Mouse (Mus musculus) left cerebral cortex, postnatal 36 days (tissue): Measurements from ENCODE around the gene Slc12a4. TPM values are rescaled to one million over a fixed set of nuclear protein-coding genes. Genes with fewer than 3 reads are reported as not detected.

Experiments used
- DNase-seq, 2 experiments: peaks; one replicate each; pipeline ENCODE4 v3.0.0; 2021 to 2022; ENCODE audit warnings: low spot score in 2 of 2, mixed read lengths in 1 of 2
- intact Hi-C: fragments of 180-260 bp; cut with DNase I; formaldehyde crosslinking; loops from one replicate; pipeline ENCODE4 v1.15.1; 2025
- microRNA-seq: library from miRNA; unstranded; fragments of <30 nt; microRNA quantifications from one replicate; pipeline ENCODE4 v1.2.0, GENCODE M21; 2022
- total RNA-seq, 2 experiments: library from RNA; stranded (reverse); gene quantifications; 2 replicates each; pipeline ENCODE4 v1.2.3; 2021

The Slc12a4 gene
- total RNA-seq, 2 experiments from 2014 or later, result 18.6 to 20.0 TPM

GRCm38 (mm10) chr8:105936866-105937475, 28.9 kb downstream of the Slc12a4 start:
- intact Hi-C loops, result no loop called here
- peak; percentile 87 to 90 for DNase-seq

GRCm38 (mm10) chr8:105935863-105936603, 29.9 kb downstream of the Slc12a4 start:
- intact Hi-C loops, result no loop called here

GRCm38 (mm10) chr8:105935105-105935504, 30.8 kb downstream of the Slc12a4 start:
- DNase-seq, result no peak
- intact Hi-C loops, result no loop called here

More at GRCm38 (mm10) chr8:105935863-105936603, 29.9 kb downstream of the Slc12a4 start:
- DNase-seq, result no peak

- DNase-seq, result no peak
- intact Hi-C loops, result no loop called here
Observed at GRCm38 (mm10) chr8:105933762-105934161, 32.1 kb downstream of the Slc12a4 start, which contains the start of gene Ctrl. Gene Ctrl (minus strand): TSS chr8:105933862.

- intact Hi-C loops, result no loop called here
- DNase-seq, result no peak
Observed at GRCm38 (mm10) chr8:105932525-105932924, 33.4 kb downstream of the Slc12a4 start.

- intact Hi-C loops, result loop anchor here (2.0 kb wide), 2 partner anchors 38 to 216 kb away; partner anchors contain the start of gene Nrn1l
- peak; percentile 50 to 66 for DNase-seq
Observed at GRCm38 (mm10) chr8:105931271-105931670, 34.6 kb downstream of the Slc12a4 start.

GRCm38 (mm10) chr8:105930602-105931001, 35.3 kb downstream of the Slc12a4 start:
- intact Hi-C loops, result loop anchor here (2.0 kb wide), 2 partner anchors 38 to 216 kb away; partner anchors contain the start of gene Nrn1l
- DNase-seq, result peak; percentile 80 to 82

DNA sequence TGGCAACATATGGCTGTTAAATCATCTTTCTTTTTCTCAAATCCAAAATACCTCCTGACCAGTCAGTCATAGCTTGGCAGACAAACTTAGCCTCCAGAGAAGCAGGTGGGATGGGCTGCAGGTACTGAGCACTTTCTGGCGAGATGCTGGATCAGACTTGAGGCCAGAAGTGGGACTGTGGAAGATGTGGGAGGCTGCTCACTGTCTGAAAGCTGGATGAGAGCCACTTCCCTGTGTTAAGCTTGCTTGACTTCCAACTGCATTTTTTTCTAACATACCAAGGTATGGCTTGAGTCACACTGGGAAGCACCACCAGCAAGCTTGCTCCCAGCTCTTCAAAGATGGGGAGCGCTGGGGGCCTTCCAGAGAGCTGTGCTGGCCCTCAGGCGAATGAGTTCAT, 40.8 kb downstream of the Slc12a4 start:
- peak in 1 of 2 experiments; percentile 41 for DNase-seq
- intact Hi-C loops, result no loop called here

DNA sequence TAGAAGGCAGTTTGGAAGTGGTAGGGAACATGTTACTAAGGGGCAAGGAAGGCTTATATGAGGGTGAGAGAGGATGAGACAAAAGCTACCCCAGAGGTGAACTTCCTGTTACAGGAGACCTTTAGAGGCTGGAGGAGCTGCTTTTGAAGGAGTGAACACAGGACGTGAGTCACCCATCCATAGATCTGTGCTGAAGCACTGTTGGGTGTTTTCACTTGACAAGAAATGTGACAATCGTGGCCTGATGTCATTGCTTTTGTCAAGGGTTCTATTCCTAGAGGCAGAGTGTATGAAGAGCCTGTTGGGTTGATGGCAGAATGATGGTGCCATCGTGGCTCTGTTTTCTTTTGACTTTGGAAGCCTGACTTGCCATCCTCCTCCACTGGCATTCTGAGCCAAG, 46.5 kb downstream of the Slc12a4 start:
- no peak for DNase-seq
- intact Hi-C loops, result no loop called here

- intact Hi-C loops, result no loop called here
- DNase-seq, result no peak
Observed at GRCm38 (mm10) chr8:105900941-105901616, 64.8 kb downstream of the Slc12a4 start.

- DNase-seq, result peak; percentile 93 to 94
- intact Hi-C loops, result no loop called here
Observed at GRCm38 (mm10) chr8:105900180-105900940, 65.5 kb downstream of the Slc12a4 start, which contains the start of gene Pskh1. Gene Pskh1 (plus strand): TSS chr8:105900441.

GRCm38 (mm10) chr8:105897801-105898480, 68.0 kb downstream of the Slc12a4 start:
- DNase-seq, result no peak
- intact Hi-C loops, result no loop called here

Small RNA genes within 50 kb of the gene (microRNA-seq; reads per million reads assigned to microRNA genes)
- gene Mir7074, result not detected

Other genes starting within 250 kb of the Slc12a4 start
- 10 to 100 TPM; 25.4 to 26.3 TPM for gene Gfod2, start 207.4 kb downstream of the Slc12a4 start, total RNA-seq
- gene Ranbp10, start 138.7 kb downstream of the Slc12a4 start, total RNA-seq, result 10 to 100 TPM; 22.1 to 25.1 TPM
- not detected for gene Tsnaxip1, start 138.4 kb downstream of the Slc12a4 start, total RNA-seq
- gene Cenpt, start 112.8 kb downstream of the Slc12a4 start, total RNA-seq, result 10 to 100 TPM; 15.2 to 18.0 TPM
- 10 to 100 TPM; 38.9 to 44.8 TPM for gene Thap11, start 111.0 kb downstream of the Slc12a4 start, total RNA-seq
- gene Nutf2, start 105.5 kb downstream of the Slc12a4 start, total RNA-seq, result 10 to 100 TPM; 25.7 to 35.4 TPM
- gene Edc4, start 85.2 kb downstream of the Slc12a4 start, total RNA-seq, result 10 to 100 TPM; 56.9 to 68.4 TPM
- gene Nrn1l, start 72.5 kb downstream of the Slc12a4 start, total RNA-seq, result 1 to 10 TPM; 2.8 to 5.3 TPM
- 1 to 10 TPM; 8.6 to 9.7 TPM for gene Pskh1, start 65.7 kb downstream of the Slc12a4 start, total RNA-seq
- 1 to 10 TPM in 1 of 2 experiments, under 1 TPM in 1; 0.79 to 1.9 TPM for gene Ctrl, start 32.2 kb downstream of the Slc12a4 start, total RNA-seq
- gene Psmb10, start 27.7 kb downstream of the Slc12a4 start, total RNA-seq, result 100 to 1,000 TPM in 1 of 2 experiments, 10 to 100 TPM in 1; 80.6 to 117 TPM
- 10 to 100 TPM; 26.7 to 29.0 TPM for gene Lcat, start 22.7 kb downstream of the Slc12a4 start, total RNA-seq
- not detected for gene Dpep3, start 13.3 kb upstream of the Slc12a4 start, total RNA-seq
- gene Dus2, start 25.2 kb upstream of the Slc12a4 start, total RNA-seq, result 10 to 100 TPM; 16.4 to 19.3 TPM
- gene Dpep2nb, start 39.9 kb upstream of the Slc12a4 start, total RNA-seq, result under 1 TPM; 0.30 to 0.36 TPM
- gene Ddx28, start 45.8 kb upstream of the Slc12a4 start, total RNA-seq, result 10 to 100 TPM; 14.0 to 16.3 TPM
- 10 to 100 TPM; 10.7 to 13.3 TPM for gene Nfatc3, start 92.7 kb upstream of the Slc12a4 start, total RNA-seq
- under 1 TPM; 0.30 to 0.36 TPM for gene Esrp2, start 170.9 kb upstream of the Slc12a4 start, total RNA-seq
- 10 to 100 TPM; 25.9 to 26.3 TPM for gene Pla2g15, start 184.3 kb upstream of the Slc12a4 start, total RNA-seq
- gene Slc7a6, start 202.8 kb upstream of the Slc12a4 start, total RNA-seq, result 10 to 100 TPM; 24.0 to 28.7 TPM
- gene Slc7a6os, start 244.8 kb upstream of the Slc12a4 start, total RNA-seq, result 10 to 100 TPM; 26.1 to 29.4 TPM
- 10 to 100 TPM; 35.3 to 41.3 TPM for gene Prmt7, start 244.8 kb upstream of the Slc12a4 start, total RNA-seq